Mouse (Mus musculus) kidney, embryonic 15.5 days (tissue): ENCODE results near the gene Fam178b. TPM values are rescaled to one million over a fixed set of nuclear protein-coding genes. Genes with fewer than 3 reads are reported as not detected.

ENCODE experiments used
- ATAC-seq: fragments of 200-750 bp; cut with Nextera tagmentation; replicated peaks from 2 replicates; pipeline ENCODE4 v1.8.0; 2017; ENCODE audit warnings: moderate TSS enrichment; ENCODE audit not compliant: low FRiP score
- H3K27ac ChIP-seq: fragments of 300-500 bp; sonication (generic); 2 replicates; pipeline ENCODE4 v1.5.1; 2015; ENCODE audit warnings: mild to moderate bottlenecking, inconsistent platforms
- H3K27me3 ChIP-seq: fragments of 300-500 bp; sonication (generic); 2 replicates; pipeline ENCODE4 v1.6.1; 2015; ENCODE audit warnings: inconsistent platforms
- H3K36me3 ChIP-seq: fragments of 300-500 bp; sonication (generic); 2 replicates; pipeline ENCODE4 v1.6.1; 2015; ENCODE audit warnings: inconsistent platforms
- H3K4me1 ChIP-seq: fragments of 300-500 bp; sonication (generic); 2 replicates; pipeline ENCODE4 v1.6.1; 2015; ENCODE audit warnings: inconsistent platforms
- H3K4me2 ChIP-seq: fragments of 300-500 bp; sonication (generic); 2 replicates; pipeline ENCODE4 v1.6.1; 2015; ENCODE audit warnings: moderate library complexity, mild to moderate bottlenecking, inconsistent platforms
- H3K4me3 ChIP-seq: fragments of 300-500 bp; sonication (generic); replicated peaks from 2 replicates; pipeline ENCODE4 v1.5.1; 2015; ENCODE audit warnings: mild to moderate bottlenecking, inconsistent platforms
- H3K9ac ChIP-seq: fragments of 300-500 bp; sonication (generic); 2 replicates; pipeline ENCODE4 v1.6.1; 2015; ENCODE audit warnings: mild to moderate bottlenecking, inconsistent platforms
- H3K9me3 ChIP-seq: fragments of 300-500 bp; sonication (generic); replicated peaks from 2 replicates; pipeline ENCODE4 v1.6.1; 2016; ENCODE audit warnings: inconsistent platforms
- WGBS: fragments of 180-500 bp; shearing (Covaris S2); methylation state at CpG from one replicate; pipeline ENCODE4 v1.1.7; 2015; ENCODE audit warnings: mixed read lengths; 5-methylcytosine and 5-hydroxymethylcytosine counted together
- polyA plus RNA-seq: library from polyadenylated mRNA; unstranded; fragments of >200 nt; fragmentation: Nextera tagmentation; extraction: Ambion mirVana; gene quantifications from 2 replicates; pipeline ENCODE4 v1.2.1, GENCODE M21; 2015

The Fam178b gene
- polyA plus RNA-seq, 1 experiment from 2014 or later, result 1.3 TPM

DNA sequence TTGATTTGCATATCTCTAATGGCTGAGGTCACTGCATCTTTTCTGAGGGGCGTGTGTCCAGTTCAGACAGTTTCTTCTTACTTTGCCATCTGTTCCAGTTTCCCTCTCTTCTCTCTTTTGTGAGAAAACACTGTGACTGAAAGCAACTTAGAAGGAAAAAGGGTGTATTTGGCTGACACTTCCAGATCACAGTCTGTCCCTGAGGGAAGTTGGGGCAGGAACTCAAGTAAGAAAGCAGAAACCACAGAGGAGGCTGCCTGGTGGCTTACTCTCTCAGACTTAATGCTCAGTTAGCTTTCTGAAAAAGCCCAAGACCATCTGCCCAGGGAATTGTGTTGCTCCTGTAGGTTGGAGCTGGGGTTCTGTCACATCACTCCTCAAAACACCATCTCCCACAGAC lies 68.4 kb downstream of the Fam178b start:
- H3K4me1 ChIP-seq, result peaks cover 13% of the 10 kb centered on the region
- H3K9ac ChIP-seq, result no peak overlapping the region
- no peaks in the 10 kb centered on the region for H3K36me3 ChIP-seq
- H3K27ac ChIP-seq, result no peak overlapping the region
- no peak overlapping the region for H3K4me2 ChIP-seq
- no peak for ATAC-seq
- 88% methylated on average over 1 of the region's 1 CpGs for WGBS
- H3K9me3 ChIP-seq, result no peaks in the 10 kb centered on the region
- H3K27me3 ChIP-seq, result no peaks in the 10 kb centered on the region
- H3K4me3 ChIP-seq, result no peak overlapping the region

DNA sequence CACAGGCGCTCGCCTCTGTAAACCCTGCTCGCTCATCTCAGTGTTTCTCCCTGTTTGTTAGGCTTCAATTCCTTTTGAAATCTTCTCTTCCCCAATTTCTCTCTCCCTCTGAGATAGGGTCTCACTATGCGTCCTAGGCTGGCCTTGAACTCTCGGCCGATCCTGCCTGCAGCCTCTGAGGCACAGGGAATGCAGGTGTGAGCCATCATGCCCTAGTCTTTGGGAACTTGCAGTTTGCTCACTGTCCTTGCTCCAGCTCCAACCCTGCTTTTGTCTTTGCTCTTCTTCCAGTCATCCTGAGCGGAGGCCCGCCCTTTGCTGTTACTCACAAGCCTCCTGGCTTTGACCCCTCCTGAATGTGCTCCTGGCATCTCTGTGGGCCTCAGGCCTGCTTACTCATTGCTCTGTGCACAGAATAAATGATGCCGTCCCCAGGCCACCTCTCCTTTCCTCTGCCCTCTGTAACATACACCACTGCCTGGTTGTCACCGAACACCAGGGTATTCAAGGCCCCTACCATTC lies 69.5 kb downstream of the Fam178b start:
- Histone ChIP-seq H3K27ac (no peak overlapping the region), H3K36me3 (no peaks in the 10 kb centered on the region), H3K9me3 (no peaks in the 10 kb centered on the region), H3K4me3 (no peak overlapping the region), H3K4me1 (peaks cover 13% of the 10 kb centered on the region), H3K27me3 (no peaks in the 10 kb centered on the region), H3K4me2 (no peak overlapping the region), H3K9ac (no peak overlapping the region)
- WGBS, result 88% methylated on average over 10 of the region's 10 CpGs
- no peak for ATAC-seq

DNA sequence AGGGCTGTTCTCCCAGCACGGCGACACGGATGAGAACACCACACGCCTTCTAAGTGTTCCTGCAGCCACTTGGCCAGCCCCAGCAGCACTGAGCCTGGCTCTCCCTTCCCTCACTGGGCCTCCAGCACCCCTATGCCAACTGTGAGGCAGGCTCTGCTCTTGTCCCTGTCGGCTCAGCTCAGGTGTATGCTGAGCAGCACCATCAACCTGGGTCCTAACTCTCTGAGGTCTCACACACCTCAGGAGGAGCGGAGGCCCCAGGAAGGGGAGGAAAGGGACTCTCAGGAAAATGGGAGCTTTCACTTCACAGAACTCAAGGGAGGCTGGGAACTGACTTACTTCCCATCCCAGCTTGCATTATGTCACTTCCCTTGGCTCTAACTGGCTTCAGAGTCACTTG lies 70.6 kb downstream of the Fam178b start:
- H3K36me3 ChIP-seq, result no peaks in the 10 kb centered on the region
- peaks cover 13% of the 10 kb centered on the region for H3K4me1 ChIP-seq
- H3K27me3 ChIP-seq, result no peaks in the 10 kb centered on the region
- no peak overlapping the region for H3K4me3 ChIP-seq
- H3K9ac ChIP-seq, result no peak overlapping the region
- no peak overlapping the region for H3K4me2 ChIP-seq
- H3K9me3 ChIP-seq, result no peaks in the 10 kb centered on the region
- 72% methylated on average over 6 of the region's 6 CpGs for whole genome bisulfite sequencing
- H3K27ac ChIP-seq, result 0 out of 2 replicates have a peak overlapping the region, but pooled peaks have one; percentile 24
- ATAC-seq, result no peak

DNA sequence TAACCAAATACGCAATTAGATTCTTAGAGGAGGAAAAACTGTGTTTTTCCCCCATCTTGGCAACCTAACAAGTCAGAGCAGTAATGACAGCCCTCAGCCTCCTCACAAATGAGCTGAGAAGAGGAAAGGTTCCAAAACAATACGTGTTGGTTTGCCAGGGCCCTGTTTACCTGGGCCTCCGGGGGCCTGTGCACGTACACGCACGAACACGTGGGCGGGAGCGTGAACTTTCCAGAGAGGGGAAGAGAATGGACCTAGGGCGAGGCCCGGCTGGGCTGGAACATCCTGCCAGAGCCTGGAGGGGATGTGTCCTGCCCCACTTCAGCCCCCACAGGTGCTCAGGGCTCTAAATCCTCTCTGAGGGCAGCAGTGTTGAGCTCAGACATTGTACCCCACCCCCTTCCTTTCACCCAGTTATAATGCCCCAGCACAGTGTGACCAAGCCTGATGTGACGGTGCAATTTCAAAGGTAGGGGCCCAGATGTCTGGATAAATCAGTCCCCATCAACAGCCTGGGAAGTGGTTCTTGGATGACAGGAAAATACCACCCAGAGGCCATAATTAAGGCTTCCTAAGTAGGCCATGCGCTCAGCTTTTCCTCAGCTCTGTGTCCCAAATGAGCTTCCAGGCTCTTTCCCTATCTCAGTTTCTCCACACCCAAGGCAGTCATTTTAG lies 71.4 kb downstream of the Fam178b start:
- 54% methylated on average over 13 of the region's 13 CpGs for WGBS
- no peaks in the 10 kb centered on the region for H3K27me3 ChIP-seq
- no peaks in the 10 kb centered on the region for H3K36me3 ChIP-seq
- H3K9ac ChIP-seq, result no peak overlapping the region
- peaks cover 13% of the 10 kb centered on the region for H3K4me1 ChIP-seq
- H3K9me3 ChIP-seq, result no peaks in the 10 kb centered on the region
- H3K27ac ChIP-seq, result no peak overlapping the region
- ATAC-seq, result 0 out of 2 replicates have a peak, but pooled peaks have one; percentile 22
- H3K4me2 ChIP-seq, result no peak overlapping the region
- no peak overlapping the region for H3K4me3 ChIP-seq

DNA sequence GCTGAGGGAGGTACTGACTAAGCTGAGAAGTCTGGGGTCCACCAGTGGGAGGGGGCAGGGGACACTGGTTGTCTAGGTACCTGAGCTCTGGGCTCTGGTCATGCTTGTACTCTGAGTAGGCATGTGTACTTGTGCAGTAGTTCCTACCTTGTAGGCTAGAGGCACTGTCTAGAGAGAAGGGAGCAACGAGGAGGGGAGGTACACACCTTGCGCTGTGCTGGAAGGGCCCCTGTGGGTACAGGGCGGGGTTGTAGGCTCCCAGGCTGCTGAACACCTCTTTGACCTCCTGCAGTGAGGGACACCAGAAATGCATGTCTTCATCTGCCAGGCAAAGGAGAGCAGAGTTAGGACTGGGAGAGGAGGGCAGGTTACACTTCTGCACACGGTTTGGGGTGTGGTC lies 74.8 kb downstream of the Fam178b start:
- ATAC-seq, result no peak
- H3K4me3 ChIP-seq, result no peak overlapping the region
- no peaks in the 10 kb centered on the region for H3K27me3 ChIP-seq
- no peak overlapping the region for H3K9ac ChIP-seq
- no peaks in the 10 kb centered on the region for H3K9me3 ChIP-seq
- H3K4me1 ChIP-seq, result peaks cover 16% of the 10 kb centered on the region
- no peak overlapping the region for H3K27ac ChIP-seq
- WGBS, result 76% methylated on average over 4 of the region's 4 CpGs
- H3K4me2 ChIP-seq, result no peak overlapping the region
- no peaks in the 10 kb centered on the region for H3K36me3 ChIP-seq

DNA sequence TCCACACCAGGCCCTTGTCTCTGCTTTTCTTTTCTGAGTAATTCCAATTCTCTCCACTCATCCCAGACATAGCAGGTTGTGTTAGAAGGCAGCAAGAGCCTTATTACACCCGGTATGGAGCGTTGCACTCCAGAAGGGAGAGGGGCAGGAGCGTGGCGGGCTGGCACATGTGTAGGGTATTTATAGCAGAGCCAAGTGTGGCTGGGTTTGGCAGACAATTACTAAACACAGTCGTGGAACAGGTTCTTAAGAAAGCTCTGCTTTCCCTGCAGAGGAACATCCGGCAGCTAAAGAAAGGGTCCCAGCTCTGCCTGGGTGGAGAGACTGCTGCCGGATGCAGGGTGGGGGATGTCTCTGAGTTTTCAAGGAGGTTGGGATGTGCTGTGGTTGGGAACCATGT lies 76.0 kb downstream of the Fam178b start:
- Histone ChIP-seq H3K36me3 (no peaks in the 10 kb centered on the region), H3K9me3 (no peaks in the 10 kb centered on the region), H3K4me1 (peaks cover 12% of the 10 kb centered on the region), H3K4me2 (no peak overlapping the region), H3K27me3 (no peaks in the 10 kb centered on the region), H3K9ac (no peak overlapping the region), H3K4me3 (no peak overlapping the region), H3K27ac (no peak overlapping the region)
- 68% methylated on average over 7 of the region's 7 CpGs for WGBS
- ATAC-seq, result no peak

DNA sequence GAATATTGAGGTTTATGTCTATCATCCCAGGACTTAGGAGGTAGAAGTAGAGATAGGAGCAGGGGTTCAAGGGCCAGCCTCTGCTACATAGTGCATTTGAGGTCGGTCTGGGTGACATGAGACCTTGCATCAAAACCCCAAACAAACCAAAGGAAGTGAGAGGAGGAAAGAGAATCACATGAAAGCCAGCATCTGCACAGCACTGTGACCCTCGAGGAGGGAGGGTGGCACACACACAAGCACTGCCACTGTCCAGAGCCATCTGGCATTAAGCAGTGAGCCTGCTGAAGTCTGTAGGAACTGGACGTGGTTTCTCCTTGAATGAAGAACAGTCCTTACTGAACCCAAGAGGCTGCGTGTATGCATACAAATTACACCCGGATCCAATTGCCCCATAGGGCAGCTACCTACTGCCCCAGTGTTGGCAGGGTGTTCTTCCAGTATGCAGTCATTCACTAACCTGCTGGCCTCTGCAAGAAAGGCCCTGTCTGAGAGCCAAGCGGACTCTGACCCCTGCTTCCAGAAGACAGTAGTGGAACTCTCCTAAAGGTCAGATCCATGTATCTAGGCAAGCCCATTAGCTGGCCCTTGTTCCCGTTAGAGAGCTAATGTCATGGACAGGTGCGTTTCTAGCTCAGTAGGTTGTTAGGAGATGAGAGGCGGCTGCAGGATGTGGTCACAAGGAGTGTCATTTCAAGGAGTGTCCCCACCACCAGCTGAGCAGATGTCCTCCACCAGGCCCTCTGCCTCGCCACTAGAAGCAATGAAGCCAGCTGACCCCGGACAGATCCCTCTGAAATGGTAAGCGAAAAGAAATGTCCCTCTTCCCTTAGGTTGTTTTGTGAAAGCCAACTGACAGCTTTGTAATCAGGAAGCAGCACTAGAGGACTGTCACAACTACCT lies 78.5 kb downstream of the Fam178b start:
- H3K36me3 ChIP-seq, result no peaks in the 10 kb centered on the region
- 82% methylated on average over 12 of the region's 12 CpGs for WGBS
- no peak overlapping the region for H3K4me3 ChIP-seq
- no peak overlapping the region for H3K4me2 ChIP-seq
- H3K27me3 ChIP-seq, result no peaks in the 10 kb centered on the region
- peaks cover 4% of the 10 kb centered on the region; the same call in 1 of the 2 replicates for H3K4me1 ChIP-seq
- H3K9me3 ChIP-seq, result no peaks in the 10 kb centered on the region
- ATAC-seq, result no peak
- H3K27ac ChIP-seq, result no peak overlapping the region
- H3K9ac ChIP-seq, result no peak overlapping the region

DNA sequence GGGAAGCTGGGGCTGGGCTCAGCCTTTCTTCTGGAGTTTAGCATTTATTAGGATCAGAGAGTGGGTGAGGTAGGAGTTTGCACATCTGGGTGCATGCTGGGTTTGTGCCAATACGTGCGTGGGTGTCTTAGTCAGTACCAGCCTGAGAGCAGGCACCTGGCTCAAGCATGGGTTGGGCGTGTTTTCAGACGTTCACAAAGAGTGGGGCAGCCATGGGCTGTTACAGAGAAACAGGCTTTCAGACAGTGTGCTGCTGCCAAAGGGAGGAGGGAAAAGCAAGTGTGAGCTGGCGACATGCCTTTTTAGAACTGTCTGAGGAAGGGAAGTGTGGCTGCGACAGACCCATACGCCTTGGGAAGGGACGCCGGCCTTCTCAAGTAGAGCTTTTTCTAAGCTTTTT lies 79.6 kb downstream of the Fam178b start:
- Histone ChIP-seq H3K27ac (peak overlapping the region; percentile 5; the same call in 1 of the 2 replicates), H3K9me3 (no peaks in the 10 kb centered on the region), H3K4me3 (no peak overlapping the region), H3K36me3 (no peaks in the 10 kb centered on the region), H3K27me3 (no peaks in the 10 kb centered on the region), H3K4me1 (peaks cover 4% of the 10 kb centered on the region; the same call in 1 of the 2 replicates), H3K9ac (no peak overlapping the region), H3K4me2 (no peak overlapping the region)
- ATAC-seq, result no peak
- 70% methylated on average over 9 of the region's 9 CpGs for WGBS

DNA sequence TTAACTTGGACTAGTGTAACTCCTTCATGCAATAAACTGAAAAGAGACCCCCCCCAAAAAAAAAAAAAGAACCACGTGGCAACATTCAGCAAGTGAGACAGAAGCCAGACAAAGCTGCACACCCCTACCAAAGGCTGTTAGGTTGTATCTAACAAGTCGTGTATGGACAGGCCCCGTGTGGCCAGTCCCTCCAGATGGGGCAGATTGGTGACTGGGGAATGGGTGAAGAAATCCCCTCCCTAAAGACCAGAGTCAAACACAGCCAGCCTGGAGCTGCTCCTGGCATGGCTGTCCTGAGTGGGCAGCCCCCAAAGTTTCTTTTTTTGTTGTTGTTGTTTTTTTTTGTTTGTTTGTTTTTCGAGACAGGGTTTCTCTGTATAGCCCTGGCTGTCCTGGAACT lies 80.7 kb downstream of the Fam178b start:
- ATAC-seq, result no peak
- H3K4me2 ChIP-seq, result no peak overlapping the region
- H3K27ac ChIP-seq, result no peak overlapping the region
- H3K9me3 ChIP-seq, result no peaks in the 10 kb centered on the region
- H3K36me3 ChIP-seq, result no peaks in the 10 kb centered on the region
- H3K27me3 ChIP-seq, result no peaks in the 10 kb centered on the region
- H3K9ac ChIP-seq, result no peak overlapping the region
- 66% methylated on average over 4 of the region's 4 CpGs for WGBS
- no peak overlapping the region for H3K4me3 ChIP-seq
- peaks cover 4% of the 10 kb centered on the region; the same call in 1 of the 2 replicates for H3K4me1 ChIP-seq

DNA sequence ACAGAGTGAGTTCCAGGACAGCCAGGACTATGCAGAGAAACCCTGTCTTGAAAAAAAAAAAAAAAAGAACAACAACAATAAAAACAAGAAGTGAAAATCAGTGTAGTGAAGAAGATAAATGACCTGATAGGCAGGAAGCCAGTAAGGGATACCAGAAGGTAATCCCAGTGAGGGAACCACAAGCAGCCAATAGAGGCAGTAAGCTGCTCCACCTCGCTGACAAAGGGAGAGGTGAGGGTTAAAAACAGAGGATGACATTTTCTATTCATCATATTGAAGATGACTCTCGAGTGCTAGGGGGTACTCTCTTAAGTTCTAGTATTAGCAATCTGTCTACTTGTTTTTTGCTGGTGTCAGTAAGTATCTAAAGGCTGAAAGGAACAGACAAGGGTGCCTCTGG lies 84.6 kb downstream of the Fam178b start:
- H3K27me3 ChIP-seq, result no peaks in the 10 kb centered on the region
- 66% methylated on average over 2 of the region's 2 CpGs for WGBS
- H3K27ac ChIP-seq, result no peak overlapping the region
- H3K9me3 ChIP-seq, result no peaks in the 10 kb centered on the region
- no peak overlapping the region for H3K9ac ChIP-seq
- no peak overlapping the region for H3K4me3 ChIP-seq
- H3K36me3 ChIP-seq, result no peaks in the 10 kb centered on the region
- no peak overlapping the region for H3K4me2 ChIP-seq
- peaks cover 17% of the 10 kb centered on the region for H3K4me1 ChIP-seq
- no peak for ATAC-seq

DNA sequence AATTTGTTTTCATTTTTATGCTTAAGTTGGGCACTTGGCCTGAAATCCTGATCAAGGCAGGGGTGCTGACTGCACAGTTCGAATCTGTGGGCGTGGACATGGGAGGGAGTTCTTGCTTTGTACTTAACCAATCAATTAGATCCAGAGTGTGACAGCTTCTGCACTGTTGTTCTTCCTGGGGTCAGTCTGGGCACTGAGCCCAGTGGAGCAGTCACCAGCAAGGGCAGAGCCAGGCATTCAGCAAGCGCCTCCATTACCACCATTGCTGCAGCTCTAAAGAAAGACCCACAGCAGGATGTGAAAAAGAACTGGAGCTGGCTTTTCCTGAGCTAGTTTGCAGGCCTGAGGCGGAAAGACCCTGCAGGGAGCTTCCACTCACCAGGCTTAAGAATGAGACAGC lies 86.9 kb downstream of the Fam178b start:
- Histone ChIP-seq H3K36me3 (no peaks in the 10 kb centered on the region), H3K9ac (no peak overlapping the region), H3K4me2 (peak overlapping the region; percentile 31), H3K27ac (peak overlapping the region; percentile 85), H3K9me3 (no peaks in the 10 kb centered on the region), H3K27me3 (no peaks in the 10 kb centered on the region), H3K4me1 (peaks cover 24% of the 10 kb centered on the region), H3K4me3 (no peak overlapping the region)
- peak; percentile 81 for ATAC-seq
- WGBS, result 30% methylated on average over 4 of the region's 4 CpGs
